Mouse (Mus musculus) right cerebral cortex, postnatal 36 days (tissue): ENCODE results near the gene Ddn.

Experiments used
- DNase-seq, 2 experiments: peaks; one replicate each; pipeline ENCODE4 v3.0.0; 2022; ENCODE audit warnings: low spot score in 2 of 2, mixed read lengths in 1 of 2

Gene Ddn

DNA sequence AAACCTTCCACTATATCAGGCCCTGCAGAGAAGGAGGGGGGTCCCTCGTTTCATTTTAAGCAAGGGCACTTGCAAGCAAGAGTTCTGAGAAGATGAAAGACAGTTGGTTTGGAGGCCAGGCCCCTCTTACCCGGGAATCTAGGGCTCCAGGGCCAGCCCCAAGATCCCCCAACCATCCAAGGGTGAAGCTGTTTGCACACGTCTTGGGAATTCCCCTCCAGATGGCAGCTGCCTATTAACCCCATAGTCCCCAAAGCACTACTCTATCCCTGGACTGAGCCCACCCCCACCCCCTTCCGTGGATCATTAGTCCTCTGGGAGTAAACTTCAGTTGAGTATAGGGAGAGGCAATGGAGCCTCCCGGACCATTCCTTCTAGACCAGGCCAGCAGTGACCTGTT, 33.8 kb downstream of the Ddn start:
- no peak for DNase-seq

DNA sequence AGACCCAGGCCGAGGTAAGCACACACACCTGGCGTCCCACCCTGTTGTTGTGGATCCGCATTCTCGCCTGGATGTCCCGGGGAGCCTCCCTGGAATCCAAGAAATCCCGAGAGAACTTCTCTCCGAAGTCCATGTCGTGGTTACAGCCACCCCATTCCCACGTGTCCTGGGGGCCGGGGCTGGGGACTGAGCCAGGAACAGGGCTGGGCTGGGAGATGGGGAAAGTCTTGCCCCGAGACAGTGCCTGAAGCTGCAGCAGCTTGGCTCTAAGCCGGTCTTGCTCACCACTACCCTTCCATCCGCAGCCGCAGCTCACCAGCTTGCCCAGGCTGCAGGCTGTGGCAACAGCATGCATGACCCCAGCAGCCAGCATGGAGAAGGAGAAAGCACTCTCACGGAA, 35.2 kb downstream of the Ddn start:
- DNase-seq = no peak

DNA sequence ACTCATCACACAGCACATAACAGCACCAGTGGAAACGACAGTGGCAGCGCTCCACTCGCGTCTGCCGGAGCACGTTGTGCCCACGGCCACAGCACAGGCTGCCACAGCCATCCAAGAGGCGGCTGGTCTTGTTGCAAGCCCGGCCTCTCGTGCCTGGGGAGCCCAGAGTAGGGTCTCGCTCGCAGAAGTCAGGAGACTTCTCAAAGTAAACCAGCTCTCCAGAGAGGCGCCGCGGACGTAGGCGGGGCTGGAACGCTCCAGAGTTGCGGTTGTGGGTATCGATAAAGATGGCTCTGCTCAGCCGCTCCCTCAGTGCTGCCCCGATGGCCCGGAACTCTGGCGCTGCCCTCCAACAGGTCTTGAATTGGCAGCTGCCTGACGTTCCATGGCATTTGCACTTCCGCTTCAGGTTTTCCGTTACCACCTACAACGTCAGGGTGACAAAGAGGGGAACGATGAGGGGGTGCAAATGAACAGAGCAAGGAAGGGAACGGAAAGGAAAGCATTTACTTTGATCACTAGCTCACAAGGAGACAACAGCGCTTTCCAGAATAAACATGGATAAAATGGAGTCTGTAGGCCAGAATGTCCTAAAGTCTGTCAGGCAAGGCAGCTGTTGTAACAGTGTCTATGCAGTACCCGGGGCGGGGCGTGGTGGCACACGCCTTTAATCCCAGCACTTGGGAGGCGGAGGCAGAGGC, 36.6 kb downstream of the Ddn start:
- no peak for DNase-seq

DNA sequence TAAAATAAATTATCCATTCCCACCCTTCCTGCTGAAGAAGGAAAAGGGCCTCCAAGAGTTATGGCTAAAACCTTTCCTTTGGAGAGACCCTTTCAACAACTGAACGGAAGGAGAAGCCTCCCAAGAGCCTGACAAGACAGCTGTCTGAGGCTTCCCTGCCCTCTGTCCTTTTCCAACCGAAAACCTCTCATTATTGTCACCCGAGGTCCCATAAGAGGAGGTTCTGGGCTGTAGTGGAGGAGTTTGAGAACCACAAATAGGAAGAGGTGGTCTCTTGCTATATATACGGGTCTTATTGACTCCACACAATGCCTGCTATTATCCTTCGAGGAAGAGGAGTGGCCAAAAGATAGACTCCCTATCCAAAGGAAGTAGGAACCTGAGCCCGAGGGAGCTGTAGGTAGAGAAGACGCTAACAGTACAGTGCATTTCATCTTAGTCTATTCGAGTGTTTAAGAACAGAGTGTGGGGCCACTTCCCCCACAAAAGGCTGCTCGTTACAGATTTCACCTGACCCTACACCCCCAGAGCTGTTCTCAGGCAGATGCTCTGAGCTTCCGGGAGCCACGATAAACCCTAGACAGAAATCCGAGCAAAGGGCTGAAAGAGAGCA, 37.4 kb downstream of the Ddn start:
- DNase-seq = no peak

DNA sequence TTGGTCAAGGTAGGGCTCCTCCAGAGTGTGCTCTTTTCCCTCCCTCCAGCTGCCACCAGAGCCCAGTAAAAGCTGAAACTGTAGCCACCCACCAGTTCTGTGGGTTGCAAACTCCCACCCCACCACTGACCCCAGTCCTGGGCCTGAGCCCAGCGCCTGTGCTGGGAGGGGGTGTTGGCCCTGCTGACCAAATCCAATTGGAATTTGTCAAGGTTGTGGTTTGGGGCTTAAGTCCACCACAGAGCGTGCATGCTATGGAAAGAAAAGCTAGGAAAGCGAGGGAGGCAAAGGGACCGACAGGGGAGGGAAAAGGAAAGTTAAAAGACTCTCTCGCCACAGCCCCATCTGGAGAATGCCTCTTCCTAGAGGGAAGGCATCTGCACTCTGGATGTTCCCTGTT, 41.0 kb downstream of the Ddn start:
- no peak for DNase-seq

DNA sequence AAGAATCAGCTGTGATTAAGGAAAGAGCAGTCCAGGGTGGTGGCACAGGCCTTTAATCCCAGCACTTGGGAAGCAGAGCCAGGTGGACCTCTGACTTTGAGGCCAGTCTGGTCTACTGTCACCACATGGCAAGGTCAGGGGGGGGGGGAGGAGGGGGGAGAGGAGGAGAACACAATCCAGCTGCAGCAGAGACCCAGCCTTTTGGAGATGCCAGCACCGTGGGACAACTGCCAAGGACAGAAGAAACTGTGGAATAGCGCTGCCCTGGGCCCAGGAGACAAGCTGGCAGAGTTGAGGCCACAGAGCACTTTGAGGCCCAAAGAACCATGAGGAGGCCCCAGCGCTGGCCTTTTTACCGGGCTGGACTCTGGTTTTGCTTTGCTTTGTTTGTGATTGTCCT, 43.4 kb downstream of the Ddn start:
- DNase-seq = no peak

DNA sequence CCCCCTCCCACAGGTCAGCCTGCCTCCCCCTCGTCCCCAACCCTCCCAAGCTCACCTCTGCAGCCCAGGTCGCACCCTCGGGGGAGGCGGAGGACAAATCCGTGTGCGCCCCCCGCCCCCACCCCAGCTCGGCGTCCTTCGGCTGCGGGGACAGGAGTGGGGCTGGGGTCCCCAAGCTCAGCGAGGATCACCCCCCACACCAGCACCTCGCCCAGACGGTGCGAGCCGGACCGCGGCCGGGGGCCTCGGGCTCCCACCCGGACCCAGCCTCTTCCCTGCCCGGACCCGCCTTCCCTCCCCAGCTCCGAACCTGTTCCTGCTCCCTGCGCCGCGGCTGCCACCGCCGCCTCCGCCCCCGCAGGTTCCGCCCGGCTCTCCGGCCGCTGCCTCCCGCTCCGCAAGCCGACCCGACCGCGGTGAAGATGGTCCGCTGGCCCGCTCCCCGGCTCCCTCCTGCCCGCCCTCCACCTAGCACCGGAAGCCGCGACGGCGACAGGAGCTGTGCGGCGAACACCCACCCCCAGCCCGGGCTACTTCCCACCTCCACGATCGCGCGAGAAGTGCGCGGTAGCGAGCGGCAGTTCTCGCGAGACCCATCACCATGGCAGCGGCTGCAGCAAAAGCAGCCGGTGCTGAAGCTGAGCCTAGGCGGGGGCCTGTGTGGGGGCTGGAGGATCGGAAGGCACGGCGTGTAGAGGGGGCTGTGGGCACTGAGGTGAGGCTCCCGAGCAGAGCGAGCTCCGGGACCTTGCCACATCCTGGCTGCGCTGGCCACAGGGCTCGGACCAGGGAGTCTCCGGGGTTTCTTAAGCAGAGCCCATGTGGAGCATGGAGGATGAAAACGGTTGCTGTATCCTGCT, 46.4 kb downstream of the Ddn start, which contains the start of gene Arf3:
TSS of gene Arf3 (minus strand) at position 545 of the 860 bp plus-strand sequence.
- DNase-seq = peak; percentile 95 to 96

DNA sequence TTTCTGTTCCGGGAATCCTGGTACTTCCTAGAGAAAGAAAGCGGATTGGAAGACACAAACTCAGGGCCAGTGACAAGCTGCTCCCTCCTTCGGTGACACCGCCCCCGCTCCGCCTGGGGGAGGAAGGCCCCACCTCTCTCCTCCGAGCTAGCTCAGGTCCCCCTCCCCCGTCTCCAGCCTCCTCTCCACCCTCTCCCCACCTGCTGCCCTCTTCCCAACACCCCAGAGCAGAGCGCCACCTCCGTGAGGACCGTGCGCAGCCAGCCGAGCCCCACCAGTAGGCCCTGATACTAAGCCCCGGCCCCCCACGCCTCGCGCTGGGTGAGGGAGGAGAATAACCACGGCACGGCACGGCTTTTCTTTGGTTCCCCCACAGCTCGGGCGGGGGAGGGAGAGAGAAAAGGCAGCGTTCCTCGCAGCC, 47.1 kb downstream of the Ddn start:
- DNase-seq = peak; percentile 74 to 78

DNA sequence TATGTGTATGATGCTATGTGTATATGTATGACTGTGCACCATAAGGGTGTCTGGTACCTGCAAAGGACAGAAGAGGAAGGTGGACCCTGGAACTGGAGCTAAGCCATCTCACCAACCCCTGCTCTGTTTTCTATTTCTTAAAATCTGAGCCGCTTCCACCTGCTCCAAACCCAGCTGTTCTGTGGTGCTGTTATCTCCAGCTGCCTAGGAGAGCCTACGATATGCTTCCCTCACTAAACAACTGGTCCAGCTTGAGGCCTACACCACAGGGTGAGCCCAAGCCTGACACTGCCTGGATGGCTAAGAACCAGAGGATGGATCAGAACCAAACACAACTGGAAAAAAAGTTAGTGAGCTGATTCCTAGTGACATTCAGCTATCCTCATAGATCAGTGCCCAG, 55.2 kb downstream of the Ddn start:
- DNase-seq = no peak
